ENCODE assay signal across 8 mouse cellular contexts in the genomic region with DNA sequence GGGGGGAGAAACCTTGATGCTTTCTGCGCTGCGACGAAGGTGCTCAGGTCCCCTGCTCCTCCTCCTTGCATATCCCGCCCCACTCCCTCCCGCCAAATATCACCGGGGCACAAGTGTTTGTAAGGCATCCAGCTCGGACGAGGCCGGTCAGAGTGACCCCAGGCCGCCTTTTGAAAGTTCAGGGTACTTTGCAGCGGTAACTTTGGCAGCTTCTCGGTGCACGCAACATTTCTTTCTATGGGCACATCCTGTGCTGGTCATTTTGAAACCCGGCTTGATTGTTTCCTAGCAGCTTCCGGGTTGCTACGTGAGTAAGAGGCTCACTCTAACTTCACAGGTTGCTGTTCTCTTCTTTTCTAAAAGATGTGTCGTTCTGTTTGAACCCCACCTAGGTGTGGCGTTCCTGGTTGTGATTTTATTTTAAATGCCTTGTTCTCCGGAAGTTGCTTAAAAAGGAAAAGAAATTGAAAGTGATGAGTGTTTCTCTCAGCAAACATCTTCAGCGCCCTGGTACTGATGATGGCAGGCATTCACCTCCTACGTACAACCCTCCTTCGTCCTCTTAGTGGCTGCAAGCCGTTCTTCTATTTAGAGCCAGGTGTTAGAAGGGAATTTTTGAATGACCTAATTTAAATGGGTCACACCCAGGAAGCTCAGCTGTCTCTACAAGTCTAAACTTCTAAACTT. TPM values are rescaled to one million over a fixed set of nuclear protein-coding genes. Genes with fewer than 3 reads are reported as not detected.
DNase-seq lines count a peak whose midpoint lies in the region; ATAC-seq and TF ChIP-seq lines count a peak whose summit lies in the region.

No protein-coding gene starts in this region.

- no peaks in the 10 kb centered on the region for H3K9me3 ChIP-seq in heart, embryonic 11.5 days (replicated peaks; ENCODE audit: control insufficient read depth, low read length)
- no peaks in the 10 kb centered on the region for H3K9me3 ChIP-seq in midbrain, embryonic 11.5 days (ENCODE audit: control insufficient read depth, low read length)

- H3K4me3 ChIP-seq in left cerebral cortex, adult 2 months = peak overlapping the region; percentile 68
- H3K4me3 ChIP-seq in bone marrow, adult 2 months (replicated peaks; ENCODE audit: control insufficient read depth, low read depth, low read length) = peak overlapping the region; percentile 97
- peak overlapping the region; percentile 83 for H3K4me3 ChIP-seq in heart, embryonic 11.5 days (ENCODE audit: low read depth, low read length)
- peak overlapping the region; percentile 62 for H3K4me3 ChIP-seq in midbrain, embryonic 11.5 days (ENCODE audit: low read depth, low read length)

- H3K4me1 ChIP-seq in bone marrow, adult 2 months (ENCODE audit: control insufficient read depth, insufficient read depth, low read length) = peaks cover 6% of the 10 kb centered on the region; the same call in 1 of the 2 replicates
- H3K4me1 ChIP-seq in heart, embryonic 11.5 days (ENCODE audit: control insufficient read depth, insufficient read depth, low read length) = peaks cover 32% of the 10 kb centered on the region
- H3K4me1 ChIP-seq in midbrain, embryonic 11.5 days (ENCODE audit: control insufficient read depth, insufficient read depth, low read length) = no peaks in the 10 kb centered on the region; the same call in 1 of the 2 replicates

- no peak for TF ChIP-seq POLR2A in bone marrow, adult 2 months (IDR thresholded peaks at IDR 0.05; ENCODE audit: borderline replicate concordance, control insufficient read depth, low read depth, low read length)

- DNase-seq in left cerebral cortex, adult 2 months (ENCODE audit: extremely low spot score in 1 of 2, low spot score in 2 of 2) = no peak
- no peak for DNase-seq in left cerebral cortex, adult 11 months (ENCODE audit: low spot score)
- DNase-seq in kidney, postnatal 36 days = peak; percentile 19 to 38
- DNase-seq in midbrain, embryonic 11.5 days (ENCODE audit: low spot score, missing footprints) = peak; percentile 88
- peak; percentile 50 for DNase-seq in thymus, postnatal 0 days (ENCODE audit: low spot score)
- DNase-seq in urinary bladder, adult 2 months (ENCODE audit: low spot score) = no peak

- WGBS in bone marrow, adult 2 months = under 1% methylated on average over 19 of the region's 23 CpGs
- WGBS in heart, embryonic 11.5 days (ENCODE audit: insufficient replicate concordance) = under 1% methylated on average over 23 of the region's 23 CpGs
- 1% methylated on average over 21 of the region's 23 CpGs for WGBS in midbrain, embryonic 11.5 days

- peak overlapping the region; percentile 59; the same call in 1 of the 2 replicates for H3K9ac ChIP-seq in heart, embryonic 11.5 days (ENCODE audit: low read depth, low read length)
- peak overlapping the region; percentile 67; the same call in 1 of the 2 replicates for H3K9ac ChIP-seq in midbrain, embryonic 11.5 days (ENCODE audit: low read length)

- peak overlapping the region; percentile 99 for H3K4me2 ChIP-seq in heart, embryonic 11.5 days
- peak overlapping the region; percentile 100 for H3K4me2 ChIP-seq in midbrain, embryonic 11.5 days

- peaks cover 8% of the 10 kb centered on the region; the same call in 1 of the 2 replicates for H3K27me3 ChIP-seq in heart, embryonic 11.5 days (ENCODE audit: control insufficient read depth, insufficient read depth, low read length)
- peaks cover 27% of the 10 kb centered on the region for H3K27me3 ChIP-seq in midbrain, embryonic 11.5 days (ENCODE audit: control insufficient read depth, insufficient read depth, low read length)

- intact Hi-C loops in left cerebral cortex, adult 2 months (cut with DNase I) = no loop called here

- TF ChIP-seq CTCF in left cerebral cortex, adult 2 months (IDR thresholded peaks at IDR 0.05) = no peak
- TF ChIP-seq CTCF in bone marrow, adult 2 months (IDR thresholded peaks at IDR 0.05; ENCODE audit: control insufficient read depth, insufficient read depth, low read length) = no peak

- H3K27ac ChIP-seq in left cerebral cortex, adult 2 months = no peak overlapping the region
- H3K27ac ChIP-seq in bone marrow, adult 2 months (ENCODE audit: control insufficient read depth, insufficient read depth, low read depth, low read length, poor library complexity) = peak overlapping the region; percentile 93
- no peak overlapping the region for H3K27ac ChIP-seq in heart, embryonic 11.5 days (ENCODE audit: low read depth, low read length)
- H3K27ac ChIP-seq in midbrain, embryonic 11.5 days (ENCODE audit: low read depth, low read length) = no peak overlapping the region

- H3K36me3 ChIP-seq in heart, embryonic 11.5 days (ENCODE audit: control insufficient read depth, insufficient read depth, low read length) = no peaks in the 10 kb centered on the region
- no peaks in the 10 kb centered on the region for H3K36me3 ChIP-seq in midbrain, embryonic 11.5 days (ENCODE audit: control insufficient read depth, insufficient read depth, low read length)

- no peak for ATAC-seq in heart, embryonic 11.5 days (replicated peaks; ENCODE audit: insufficient number of reproducible peaks, low FRiP score, low TSS enrichment)
- ATAC-seq in midbrain, embryonic 11.5 days (ENCODE audit: low FRiP score) = no peak; the same call in 1 of the 2 replicates

RNA-seq across cellular contexts. Expression of gene Tbc1d1, which starts 4.7 kb away (rescaled TPM):
- 10 to 100 TPM; 20.2 to 24.6 TPM for total RNA-seq in left cerebral cortex, adult 2 months (2021)
- 5.2 and 10.3 TPM in 2 replicates for polyA plus RNA-seq in bone marrow, adult 2 months (2011; ENCODE audit: insufficient read depth, insufficient read length, low replicate concordance, missing spikeins)
- polyA plus RNA-seq in heart, embryonic 11.5 days (2014; fragmentation: Nextera tagmentation; extraction: Ambion mirVana) = 36.3 and 41.5 TPM in 2 replicates
- polyA plus RNA-seq in midbrain, embryonic 11.5 days (2014; fragmentation: Nextera tagmentation; extraction: Ambion mirVana) = 18.6 and 21.0 TPM in 2 replicates
- polyA plus RNA-seq in thymus, postnatal 0 days (2015; fragmentation: Nextera tagmentation; extraction: Ambion mirVana) = 16.4 and 18.5 TPM in 2 replicates
- 41.2 and 42.3 TPM in 2 replicates for polyA plus RNA-seq in urinary bladder, adult 2 months (2012; rRNA removed)

Comparison
In these comparisons a context has a peak if more than half of its experiments do, and no peak if none do; other contexts are left out.
1. DNase-seq: peak in kidney, postnatal 36 days (2 of 2), midbrain, embryonic 11.5 days (single experiment) and thymus, postnatal 0 days (single experiment); none in left cerebral cortex, adult 2 months (0 of 2), left cerebral cortex, adult 11 months (single experiment) and urinary bladder, adult 2 months (single experiment).
2. Peak in every context shown above with its lines, with median percentiles within 50 percentile points of each other: H3K4me3 ChIP-seq.